Mouse (Mus musculus) liver, adult 10 weeks (tissue): Measurements from ENCODE around the gene Mmadhc. TPM values are rescaled to one million over a fixed set of nuclear protein-coding genes. Genes with fewer than 3 reads are reported as not detected.

Experiments used
- polyA plus RNA-seq: library from polyadenylated mRNA; stranded (reverse); fragments of 350-450 nt; fragmentation: Illumina TruSeq; extraction: RNeasy Lipid Tissue Mini Kit (QIAGEN cat#74804); gene quantifications from one replicate; pipeline ENCODE4 v1.2.3, GENCODE M21; 2014; ENCODE audit warnings: low read depth, low replicate concordance

Mmadhc gene
- 149 TPM for polyA plus RNA-seq

DNA sequence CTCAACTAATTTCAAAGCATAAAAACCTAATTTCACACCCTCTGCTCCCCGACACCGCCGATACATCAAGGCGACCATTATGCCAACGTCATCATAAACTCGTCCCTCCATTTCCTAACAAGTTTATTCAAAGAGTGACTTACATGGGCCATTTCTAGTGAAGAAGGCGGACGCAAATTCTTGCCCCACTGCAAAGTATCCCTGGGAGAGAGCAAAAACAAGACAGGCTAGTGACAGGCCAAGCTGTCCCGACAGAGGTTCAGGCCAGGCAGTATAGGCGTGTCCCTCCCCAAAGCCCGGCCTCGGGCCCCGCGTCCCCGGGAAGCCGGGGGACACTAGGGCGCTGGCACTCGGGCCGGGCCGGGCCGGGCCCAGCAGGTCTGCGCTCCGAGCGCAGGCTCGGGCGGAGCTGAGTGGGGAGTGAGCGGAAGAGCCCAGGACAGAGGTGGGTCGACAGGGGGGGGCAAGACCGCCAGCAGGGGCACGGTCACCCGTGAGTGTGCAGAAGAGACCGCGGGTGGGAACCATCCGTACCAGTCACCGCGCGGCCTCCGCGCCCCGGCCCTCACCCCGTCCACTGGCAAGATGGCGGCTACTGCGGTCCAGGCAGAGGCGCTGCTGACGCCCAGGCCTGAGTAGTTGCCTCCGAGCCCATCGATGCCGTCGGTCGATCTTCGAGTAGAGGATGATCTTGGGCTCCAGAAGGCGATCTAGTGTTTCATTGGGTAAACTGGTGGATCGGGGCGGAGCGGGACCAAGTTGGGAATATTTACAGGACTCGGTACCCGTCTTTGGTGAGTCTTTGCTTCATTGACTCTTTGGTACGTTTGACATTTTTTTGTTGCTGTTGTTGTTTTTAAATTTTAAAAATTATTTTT lies at the start of gene Mmadhc:
TSS of gene Mmadhc (minus strand) at position 693 of the 878 bp plus-strand sequence.

Other genes with a start within 250 kb of the Mmadhc start
- 0.34 TPM for gene Lypd6, start 230.4 kb downstream of the Mmadhc start, polyA plus RNA-seq